Mouse (Mus musculus) ovary, postnatal 10 days (tissue): ENCODE data around the gene 4932438H23Rik.
"Not testable (repeated sequence)": the region's sequence is repeated elsewhere in the genome, so short reads cannot be mapped to it uniquely, and the experiment has no call there.

Experiments used
- DNase-seq: peaks from one replicate; pipeline ENCODE4 v3.0.0; 2022; ENCODE audit warnings: low spot score

The 4932438H23Rik gene

DNA sequence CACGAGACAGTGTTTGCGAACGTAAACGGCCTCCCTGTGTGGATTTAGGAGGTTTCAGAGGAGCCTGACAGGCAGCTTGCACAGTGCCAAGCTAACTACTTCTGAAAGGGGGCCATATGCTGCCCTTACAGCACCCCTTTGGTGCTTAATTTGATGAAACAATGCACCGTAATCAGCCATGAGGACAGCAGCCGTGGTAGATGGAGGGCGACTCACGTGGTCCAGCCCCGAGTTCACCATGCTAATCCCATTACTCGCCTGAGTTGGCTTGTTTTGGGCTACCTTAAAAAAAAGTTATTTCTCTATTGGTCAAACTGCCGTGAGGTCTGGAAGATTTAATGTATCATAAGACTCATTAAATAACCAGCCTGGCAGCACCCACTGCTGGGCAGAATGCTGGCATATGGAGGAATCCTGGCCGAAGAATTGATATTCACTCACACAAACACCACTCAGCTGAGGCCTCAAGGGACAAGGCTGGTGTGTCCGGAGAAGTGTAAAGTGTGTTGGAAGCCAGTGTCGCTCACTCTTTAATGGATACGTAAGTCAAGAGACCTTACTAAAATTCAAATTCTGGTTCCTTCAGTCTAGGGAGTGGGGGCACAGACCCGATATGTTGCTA is 4.6 kb upstream of the 4932438H23Rik start:
- DNase-seq, result no peak

GRCm38 (mm10) chr16:91097858-91098257 is 2.9 kb upstream of the 4932438H23Rik start:
- DNase-seq, result no peak

- DNase-seq, result no peak
Measured at GRCm38 (mm10) chr16:91096984-91097506, 2.1 kb upstream of the 4932438H23Rik start.

DNA sequence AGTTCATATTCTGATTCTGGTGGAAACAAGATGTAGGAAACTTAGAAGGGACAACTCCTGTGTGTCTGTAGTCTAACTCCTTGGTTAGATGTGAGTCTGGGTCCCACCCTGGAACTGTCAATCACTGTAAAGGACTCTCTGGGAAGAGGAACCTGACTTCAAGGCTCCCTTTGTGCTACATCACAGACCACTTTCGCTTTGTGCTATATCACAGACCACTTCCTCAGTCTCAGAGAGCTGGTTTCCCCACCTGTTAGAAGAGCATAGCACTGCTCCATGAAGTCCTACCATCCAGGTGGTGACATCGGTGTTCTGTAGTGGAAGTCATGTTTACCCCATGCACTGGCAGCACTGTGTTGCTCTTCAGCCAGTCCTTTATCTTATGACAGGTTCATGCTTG is 1.1 kb upstream of the 4932438H23Rik start:
- no peak for DNase-seq

DNA sequence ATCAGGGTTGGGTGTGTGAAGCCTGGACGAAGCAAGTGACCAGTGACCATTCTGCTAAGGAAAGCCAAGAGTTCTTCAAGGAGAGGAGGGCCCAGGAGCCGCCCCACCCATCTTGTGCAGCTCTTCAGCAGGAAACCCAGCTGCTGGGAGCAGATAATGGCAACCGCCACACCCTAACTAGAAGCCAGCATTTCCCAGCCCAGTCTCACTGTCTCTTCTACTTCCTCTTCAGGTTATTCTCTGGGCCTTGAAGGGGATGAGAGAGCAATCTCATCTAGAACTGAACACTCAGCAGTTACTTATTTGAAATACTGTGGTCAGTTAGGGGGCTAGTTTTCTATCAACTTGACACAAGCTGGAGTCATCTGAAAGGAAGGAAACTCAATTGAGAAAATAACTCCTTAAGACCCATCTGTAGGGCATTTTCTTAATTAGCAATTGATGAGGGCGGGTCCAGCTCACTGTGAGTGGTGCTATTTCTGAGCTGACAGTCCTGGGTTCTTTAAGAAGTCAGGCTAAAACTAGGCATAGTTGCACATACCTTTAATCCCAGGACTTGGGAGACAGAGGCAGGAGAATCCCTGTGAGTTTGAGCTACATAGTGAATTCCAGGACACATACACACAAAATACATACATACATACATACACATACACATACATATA is 8.1 kb downstream of the 4932438H23Rik start:
- DNase-seq, result no peak

- no peak for DNase-seq
Measured at GRCm38 (mm10) chr16:91085239-91085825, 9.6 kb downstream of the 4932438H23Rik start.

GRCm38 (mm10) chr16:91084307-91085238 is 10.3 kb downstream of the 4932438H23Rik start:
- DNase-seq, result no peak

DNA sequence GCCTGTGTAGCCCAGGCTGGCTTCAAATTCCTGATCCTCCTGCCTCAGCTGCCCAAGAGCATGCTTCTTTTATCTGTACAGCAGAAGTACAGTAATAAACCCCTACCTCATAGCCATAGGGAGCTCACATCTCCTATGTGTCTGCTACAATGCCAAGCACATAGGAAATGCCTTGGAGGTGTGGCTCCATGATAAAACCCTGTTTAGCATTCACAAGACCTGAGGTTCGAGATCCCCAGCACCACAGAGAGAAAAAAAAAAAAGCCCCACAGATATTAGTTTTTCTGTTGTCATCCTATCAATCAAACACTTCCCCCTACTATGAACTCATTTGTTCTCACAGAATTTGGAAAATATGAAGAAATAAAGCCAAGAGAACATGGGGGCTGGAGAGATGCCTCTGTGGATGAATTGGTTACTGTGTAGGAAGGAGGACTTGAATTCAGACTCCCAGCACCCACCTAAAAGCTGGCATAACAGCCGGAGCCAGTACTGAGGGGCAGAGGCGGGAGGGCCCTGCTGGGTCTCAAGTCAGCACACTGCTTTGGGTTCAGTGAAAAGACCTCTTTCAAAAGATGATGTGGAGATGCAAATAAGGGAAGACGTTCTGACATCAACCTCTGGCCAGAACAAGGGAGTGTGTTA is 11.8 kb downstream of the 4932438H23Rik start:
- DNase-seq, result no peak

DNA sequence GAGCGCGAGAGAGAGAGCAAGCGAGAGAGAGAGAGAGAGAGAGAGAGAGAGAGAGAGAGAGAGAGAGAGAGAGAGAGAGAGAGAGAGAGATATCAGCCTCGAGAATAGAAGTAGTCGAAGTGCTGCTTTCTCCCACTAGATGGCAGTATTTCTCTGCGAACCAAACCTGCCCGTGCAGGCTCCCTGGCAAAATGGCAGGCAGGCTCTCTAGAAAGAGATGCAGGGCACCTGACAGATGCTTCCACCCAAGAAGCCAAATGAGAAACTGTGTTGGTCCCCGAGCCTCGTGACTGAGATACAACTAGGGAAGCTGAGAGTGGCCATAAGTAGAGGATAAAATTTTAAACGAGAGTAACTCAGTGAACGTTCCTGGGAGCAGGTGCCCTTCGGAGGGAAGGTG is 13.4 kb downstream of the 4932438H23Rik start:
- DNase-seq, result peak; percentile 18

- no peak for DNase-seq
Measured at GRCm38 (mm10) chr16:91076180-91076579, 18.7 kb downstream of the 4932438H23Rik start.

GRCm38 (mm10) chr16:91075423-91075822 is 19.5 kb downstream of the 4932438H23Rik start:
- DNase-seq, result not testable (repeated sequence)

GRCm38 (mm10) chr16:91073163-91073892 is 21.6 kb downstream of the 4932438H23Rik start:
- DNase-seq, result peak; percentile 66

GRCm38 (mm10) chr16:91072256-91072655 is 22.7 kb downstream of the 4932438H23Rik start:
- DNase-seq, result no peak

DNA sequence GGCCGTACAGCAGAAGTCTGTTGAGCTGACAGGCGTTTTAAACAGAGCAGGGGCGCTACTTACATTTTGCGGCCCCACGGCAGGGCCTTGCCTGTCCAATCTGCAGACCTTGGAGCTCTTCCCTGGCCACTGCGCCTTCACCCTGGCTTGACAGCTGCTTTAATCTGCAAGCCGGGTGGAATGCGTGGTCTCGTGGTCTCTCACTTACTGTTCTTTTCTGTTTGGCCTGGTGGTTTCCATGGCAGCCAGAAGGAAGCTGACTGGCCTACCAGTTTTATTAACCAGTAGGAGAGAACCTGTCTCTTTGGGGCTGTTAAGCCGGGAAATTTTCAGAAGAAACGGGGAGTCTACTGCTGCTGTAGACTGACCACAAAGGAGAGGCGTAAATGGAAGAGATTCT is 26.0 kb downstream of the 4932438H23Rik start:
- no peak for DNase-seq

DNA sequence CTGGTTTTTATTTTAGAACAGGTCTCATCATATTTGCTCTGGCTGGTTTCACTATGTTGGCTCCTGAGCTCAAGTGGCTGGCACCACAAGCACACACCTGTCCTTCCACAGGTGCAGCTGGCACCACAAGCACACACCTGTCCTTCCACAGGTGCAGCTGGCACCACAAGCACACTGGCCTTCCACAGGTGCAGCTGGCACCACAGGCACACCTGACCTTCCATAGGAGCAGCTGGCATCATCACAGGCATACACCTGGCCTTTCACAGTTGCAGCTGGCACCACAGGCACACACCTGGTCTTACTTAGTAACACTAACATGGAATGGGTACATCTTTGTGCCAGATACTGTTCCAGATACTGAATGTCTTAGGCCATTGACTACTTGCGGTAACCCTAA is 27.8 kb downstream of the 4932438H23Rik start:
- DNase-seq, result no peak

- no peak for DNase-seq
Measured at GRCm38 (mm10) chr16:91064583-91065365, 30.1 kb downstream of the 4932438H23Rik start.

DNA sequence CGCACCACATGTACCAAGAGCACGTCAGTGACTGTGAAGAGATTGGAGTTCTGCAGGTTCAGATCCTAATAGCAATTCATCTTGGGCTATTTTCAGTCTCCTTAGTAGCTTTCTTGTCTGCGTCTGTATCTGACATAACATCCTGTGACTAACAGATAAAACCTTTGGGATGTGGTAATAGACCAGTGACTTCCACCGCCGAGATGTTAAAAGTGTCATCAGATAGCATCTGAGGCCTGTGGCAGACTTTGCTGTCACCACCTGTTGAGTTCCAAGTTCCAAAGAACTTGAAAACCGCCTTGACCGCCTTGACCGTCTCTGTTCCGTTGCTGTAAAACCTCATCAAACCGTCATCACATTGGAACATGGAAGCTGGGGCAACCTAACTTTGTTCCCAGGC is 31.1 kb downstream of the 4932438H23Rik start:
- no peak for DNase-seq

GRCm38 (mm10) chr16:91061531-91062318 is 33.2 kb downstream of the 4932438H23Rik start:
- no peak for DNase-seq

GRCm38 (mm10) chr16:91057741-91058140 is 37.2 kb downstream of the 4932438H23Rik start:
- DNase-seq, result no peak
